Mouse (Mus musculus) midbrain, embryonic 16.5 days (tissue): ENCODE measurements around the gene Fbln1. TPM values are rescaled to one million over a fixed set of nuclear protein-coding genes. Genes with fewer than 3 reads are reported as not detected.

ENCODE experiments used
- ATAC-seq: fragments of 200-750 bp; cut with Nextera tagmentation; 2 replicates; pipeline ENCODE4 v1.8.0; 2017; ENCODE audit warnings: moderate TSS enrichment
- H3K27ac ChIP-seq: fragments of 300-500 bp; sonication (generic); 2 replicates; pipeline ENCODE4 v1.5.1; 2014; ENCODE audit warnings: mild to moderate bottlenecking, low read length, mixed read lengths
- H3K27me3 ChIP-seq: fragments of 300-500 bp; sonication (generic); 2 replicates; pipeline ENCODE4 v1.6.1; 2014; ENCODE audit warnings: low read depth, low read length, mixed read lengths; ENCODE audit not compliant: control insufficient read depth, insufficient read depth
- H3K36me3 ChIP-seq: fragments of 300-500 bp; sonication (generic); 2 replicates; pipeline ENCODE4 v1.6.1; 2014; ENCODE audit warnings: mild to moderate bottlenecking, low read length, moderate library complexity, mixed read lengths; ENCODE audit not compliant: control insufficient read depth, insufficient read depth
- H3K4me1 ChIP-seq: fragments of 300-500 bp; sonication (generic); 2 replicates; pipeline ENCODE4 v1.6.1; 2014; ENCODE audit warnings: mild to moderate bottlenecking, low read length, mixed read lengths; ENCODE audit not compliant: control insufficient read depth, insufficient read depth
- H3K4me2 ChIP-seq: fragments of 300-500 bp; sonication (generic); 2 replicates; pipeline ENCODE4 v1.6.1; 2014; ENCODE audit warnings: mild to moderate bottlenecking, low read length, mixed read lengths
- H3K4me3 ChIP-seq: fragments of 300-500 bp; sonication (generic); 2 replicates; pipeline ENCODE4 v1.5.1; 2014; ENCODE audit warnings: low read depth, mild to moderate bottlenecking, low read length, moderate library complexity, mixed read lengths
- H3K9ac ChIP-seq: fragments of 300-500 bp; sonication (generic); 2 replicates; pipeline ENCODE4 v1.6.1; 2014; ENCODE audit warnings: low read depth, low read length, mixed read lengths
- H3K9me3 ChIP-seq: fragments of 300-500 bp; sonication (generic); replicated peaks from 2 replicates; pipeline ENCODE4 v1.6.1; 2014; ENCODE audit warnings: mild to moderate bottlenecking, low read length, mixed read lengths; ENCODE audit not compliant: control insufficient read depth, poor library complexity, severe bottlenecking
- WGBS: fragments of 180-500 bp; shearing (Covaris S2); extraction: QIAGEN DNeasy Blood & Tissue Kit; methylation state at CpG from one replicate; pipeline ENCODE4 v1.1.7; 2014; 5-methylcytosine and 5-hydroxymethylcytosine counted together
- polyA plus RNA-seq: library from polyadenylated mRNA; unstranded; fragments of >200 nt; fragmentation: Nextera tagmentation; extraction: Ambion mirVana; gene quantifications from 2 replicates; pipeline ENCODE4 v1.2.1, GENCODE M21; 2015

Fbln1 gene
- polyA plus RNA-seq, 1 experiment from 2014 or later, result 41.1 TPM

DNA sequence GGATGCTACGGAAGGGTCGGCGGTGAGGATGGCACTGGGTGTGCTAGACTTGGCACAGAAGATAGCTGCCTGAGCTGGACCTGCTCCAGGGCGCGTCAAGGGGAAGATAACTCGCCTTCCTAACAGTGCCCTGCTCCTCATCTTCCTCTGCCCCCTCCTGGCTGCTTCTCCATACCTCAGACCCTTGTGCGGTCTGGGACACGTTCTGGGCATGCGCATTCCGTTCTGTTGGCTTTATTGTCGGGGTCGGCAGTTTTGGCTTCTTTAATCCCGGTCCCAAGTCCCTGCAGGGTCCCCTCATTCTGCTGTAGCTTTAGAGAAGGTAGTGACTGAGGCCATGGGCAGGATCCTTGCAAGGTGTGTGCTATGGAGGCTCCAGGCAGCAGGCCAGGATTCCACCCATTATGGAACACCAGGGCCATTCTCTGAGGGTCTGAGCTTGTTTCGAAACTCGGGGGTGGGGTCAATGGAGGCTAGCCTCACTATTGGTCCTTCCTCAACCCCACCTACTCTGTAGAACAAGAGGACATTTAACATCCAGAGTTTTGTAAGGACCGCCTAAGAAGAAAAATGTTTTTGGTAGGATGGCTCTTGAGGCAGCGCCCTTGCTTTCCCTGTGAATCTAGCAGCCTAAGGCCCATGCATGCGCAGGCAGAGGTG is 5.5 kb downstream of the Fbln1 start:
- no peaks in the 10 kb centered on the region for H3K9me3 ChIP-seq
- H3K27ac ChIP-seq, result no peak overlapping the region
- no peak overlapping the region for H3K4me2 ChIP-seq
- H3K9ac ChIP-seq, result no peak overlapping the region
- H3K27me3 ChIP-seq, result no peaks in the 10 kb centered on the region
- H3K4me3 ChIP-seq, result no peak overlapping the region
- no peaks in the 10 kb centered on the region for H3K36me3 ChIP-seq
- 94% methylated on average over 18 of the region's 18 CpGs for WGBS
- ATAC-seq, result no peak
- H3K4me1 ChIP-seq, result peaks cover 22% of the 10 kb centered on the region

DNA sequence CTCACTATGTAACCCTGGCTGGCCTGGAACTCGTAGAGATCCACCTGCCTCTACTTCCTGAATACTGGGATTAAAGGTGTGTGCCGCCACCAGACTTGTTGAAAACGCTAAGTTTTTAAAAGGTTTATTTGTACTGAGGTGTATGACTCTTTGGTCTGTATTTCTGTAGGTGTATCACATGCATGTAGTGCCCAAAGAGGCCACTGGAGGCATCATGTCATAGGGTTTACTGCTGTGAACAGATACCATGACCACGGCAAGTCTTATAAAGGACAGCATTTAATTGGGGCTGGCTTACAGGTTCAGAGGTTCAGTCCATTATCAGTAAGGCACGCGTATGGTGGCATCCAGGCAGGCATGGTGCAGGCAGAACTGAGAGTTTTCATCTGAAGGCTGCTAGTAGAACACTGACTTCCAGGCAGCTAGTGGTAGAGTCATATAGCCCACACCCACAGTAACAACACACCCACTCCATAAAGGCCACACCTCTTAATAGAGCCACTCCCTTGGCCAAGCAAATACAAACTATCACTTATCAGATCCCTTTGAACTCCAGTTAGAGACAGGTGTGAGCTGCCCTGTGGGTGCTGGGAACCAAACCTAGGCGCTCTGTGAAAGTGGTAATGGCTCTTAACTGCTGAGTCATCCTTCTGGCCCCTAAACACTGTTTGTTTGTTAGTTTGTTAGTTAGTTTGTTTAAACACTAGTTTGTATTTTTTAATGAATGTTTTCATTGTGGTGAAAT is 10.5 kb downstream of the Fbln1 start:
- Histone ChIP-seq H3K4me3 (no peak overlapping the region), H3K4me1 (no peaks in the 10 kb centered on the region), H3K27me3 (no peaks in the 10 kb centered on the region), H3K4me2 (no peak overlapping the region), H3K36me3 (no peaks in the 10 kb centered on the region), H3K9ac (no peak overlapping the region), H3K27ac (no peak overlapping the region), H3K9me3 (no peaks in the 10 kb centered on the region)
- no peak for ATAC-seq
- 98% methylated on average over 7 of the region's 7 CpGs for WGBS

DNA sequence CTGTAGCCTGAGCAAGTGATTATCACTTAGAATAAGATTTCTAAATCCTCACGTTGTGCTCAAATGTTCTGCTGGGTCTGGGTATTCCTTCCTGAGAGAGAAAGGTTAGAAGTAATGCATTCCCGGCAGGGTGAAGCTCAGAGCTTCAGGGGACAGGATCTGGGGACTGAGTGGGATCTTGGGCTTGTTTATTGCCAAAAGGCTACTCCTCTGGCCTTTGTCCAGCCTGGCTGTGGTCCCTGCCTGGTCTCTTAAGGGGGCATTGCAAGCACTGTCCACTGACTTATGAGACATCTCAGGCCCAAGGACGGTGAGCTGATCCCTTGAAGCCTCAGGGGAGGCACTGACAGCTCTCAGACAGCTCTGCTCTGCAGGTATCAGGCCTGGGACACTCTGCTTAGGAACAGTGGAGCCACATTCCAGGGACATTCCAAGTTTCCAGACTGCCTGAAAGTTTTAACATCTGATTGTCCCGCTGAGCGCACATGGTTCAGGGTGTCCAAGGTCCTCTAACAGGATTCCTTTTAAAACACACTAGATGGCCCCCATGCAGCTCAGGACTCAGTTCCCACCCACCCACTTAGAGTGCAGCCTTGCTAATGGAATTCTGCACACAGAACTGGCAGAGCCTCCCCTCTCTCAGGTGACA is 13.0 kb downstream of the Fbln1 start:
- no peak overlapping the region for H3K4me3 ChIP-seq
- H3K9me3 ChIP-seq, result no peaks in the 10 kb centered on the region
- H3K4me2 ChIP-seq, result no peak overlapping the region
- H3K27me3 ChIP-seq, result no peaks in the 10 kb centered on the region
- no peaks in the 10 kb centered on the region for H3K36me3 ChIP-seq
- H3K4me1 ChIP-seq, result no peaks in the 10 kb centered on the region
- no peak overlapping the region for H3K27ac ChIP-seq
- ATAC-seq, result no peak
- no peak overlapping the region for H3K9ac ChIP-seq
- WGBS, result 77% methylated on average over 5 of the region's 5 CpGs

DNA sequence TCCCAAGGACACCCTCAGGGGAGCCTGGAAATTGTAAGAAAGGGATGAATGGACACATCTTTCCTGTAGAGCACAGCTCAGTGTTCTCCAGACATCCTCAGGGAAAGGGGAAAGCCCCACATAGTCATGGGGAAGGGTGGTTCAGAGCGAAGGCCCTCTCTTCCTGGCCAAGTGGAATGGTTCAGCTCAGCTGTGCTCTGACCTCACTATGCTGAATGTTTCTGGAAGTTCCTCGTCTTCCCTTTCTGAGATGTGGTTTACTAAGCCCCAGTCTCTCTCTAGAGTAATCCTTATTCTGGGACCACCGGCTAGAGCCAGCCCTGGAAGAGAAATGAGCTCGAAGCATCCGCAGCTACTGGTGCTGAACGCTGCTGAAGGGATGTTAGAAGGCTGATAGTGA is 14.6 kb downstream of the Fbln1 start:
- Histone ChIP-seq H3K4me1 (no peaks in the 10 kb centered on the region), H3K4me3 (no peak overlapping the region), H3K27me3 (no peaks in the 10 kb centered on the region), H3K36me3 (no peaks in the 10 kb centered on the region), H3K9me3 (no peaks in the 10 kb centered on the region), H3K9ac (no peak overlapping the region), H3K27ac (no peak overlapping the region), H3K4me2 (no peak overlapping the region)
- WGBS, result 91% methylated on average over 6 of the region's 6 CpGs
- no peak for ATAC-seq

DNA sequence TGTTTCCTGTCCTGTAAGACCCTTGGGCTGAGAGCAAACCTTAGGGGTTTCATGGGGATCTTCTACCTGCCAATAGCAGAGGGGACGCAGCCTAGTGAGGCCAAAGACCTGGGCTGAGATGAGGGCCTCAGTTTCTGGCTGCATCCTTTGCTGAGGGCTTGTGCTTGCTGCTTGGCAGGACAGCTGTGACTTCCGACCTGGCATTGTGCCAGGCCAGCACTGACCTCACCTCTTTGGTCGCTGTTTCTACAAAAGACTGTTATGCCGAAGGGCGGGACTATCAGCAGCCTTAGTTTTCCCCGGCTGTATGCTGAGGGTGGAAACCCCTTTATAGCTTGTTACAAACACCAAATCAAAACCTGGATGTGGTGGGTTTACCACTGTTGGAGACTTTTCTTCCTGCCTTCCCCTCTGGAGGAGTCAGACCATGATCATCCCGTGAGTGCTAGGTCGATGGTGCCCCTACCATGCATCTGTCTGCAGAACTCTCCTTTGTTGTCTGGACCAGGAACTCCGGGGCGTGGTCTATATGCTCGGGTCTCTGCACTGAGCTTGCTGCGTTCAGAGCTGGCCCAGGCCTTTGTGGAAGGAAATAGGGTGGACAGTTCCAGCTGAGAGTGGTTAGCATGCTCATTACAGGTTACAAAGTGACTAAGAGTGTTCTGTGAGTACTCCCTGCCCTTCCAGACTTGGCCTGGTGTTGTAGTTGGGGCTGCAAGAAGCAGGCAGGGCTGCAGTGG is 15.5 kb downstream of the Fbln1 start:
- Histone ChIP-seq H3K4me3 (no peak overlapping the region), H3K4me1 (no peaks in the 10 kb centered on the region), H3K27ac (no peak overlapping the region), H3K9me3 (no peaks in the 10 kb centered on the region), H3K9ac (no peak overlapping the region), H3K36me3 (no peaks in the 10 kb centered on the region), H3K4me2 (no peak overlapping the region), H3K27me3 (no peaks in the 10 kb centered on the region)
- no peak for ATAC-seq
- 68% methylated on average over 12 of the region's 12 CpGs for WGBS

DNA sequence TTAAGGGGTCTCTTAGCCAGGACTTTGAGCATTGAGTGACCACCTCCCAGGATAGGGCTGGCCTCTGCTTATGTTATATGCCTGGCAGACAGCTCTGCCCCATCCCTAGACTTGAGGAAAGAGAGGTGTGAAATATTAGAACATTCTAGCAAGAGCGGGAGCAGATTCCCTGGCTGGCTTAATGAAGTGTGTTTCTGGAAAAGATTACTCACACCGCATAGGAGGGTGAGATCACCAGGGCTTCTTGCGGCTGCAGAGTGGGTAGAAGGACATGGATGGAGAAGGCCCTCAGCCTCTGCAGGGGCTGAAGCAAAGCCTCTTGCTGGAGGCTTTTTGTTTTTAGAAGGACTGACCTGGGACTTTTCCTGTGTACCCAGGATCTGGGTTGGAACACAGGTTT is 19.9 kb downstream of the Fbln1 start:
- Histone ChIP-seq H3K4me3 (no peak overlapping the region), H3K4me1 (no peaks in the 10 kb centered on the region), H3K9me3 (no peaks in the 10 kb centered on the region), H3K9ac (no peak overlapping the region), H3K36me3 (no peaks in the 10 kb centered on the region), H3K27me3 (no peaks in the 10 kb centered on the region), H3K4me2 (no peak overlapping the region), H3K27ac (no peak overlapping the region)
- WGBS, result 97% methylated on average over 3 of the region's 3 CpGs
- ATAC-seq, result no peak

DNA sequence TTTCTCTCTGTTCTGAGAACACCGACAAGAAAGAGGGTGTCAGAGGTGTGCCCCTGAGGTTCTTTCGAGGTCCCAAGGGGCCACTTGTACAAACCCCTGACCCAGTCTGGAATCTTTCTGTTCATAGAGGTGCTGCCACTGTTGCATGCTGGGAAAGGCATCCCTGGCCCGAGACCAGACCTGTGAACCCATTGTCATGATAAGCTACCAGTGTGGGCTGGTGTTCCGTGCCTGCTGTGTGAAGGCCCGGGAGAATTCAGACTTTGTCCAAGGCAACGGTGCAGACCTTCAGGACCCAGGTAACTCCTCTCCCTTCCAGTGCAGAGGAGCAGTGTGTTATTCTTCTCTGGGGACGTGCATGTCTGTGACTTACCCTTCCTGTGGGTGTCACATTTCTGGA is 21.1 kb downstream of the Fbln1 start:
- Histone ChIP-seq H3K27me3 (no peaks in the 10 kb centered on the region), H3K36me3 (no peaks in the 10 kb centered on the region), H3K9me3 (no peaks in the 10 kb centered on the region), H3K4me3 (no peak overlapping the region), H3K4me2 (no peak overlapping the region), H3K4me1 (no peaks in the 10 kb centered on the region), H3K9ac (no peak overlapping the region), H3K27ac (no peak overlapping the region)
- ATAC-seq, result no peak
- 83% methylated on average over 7 of the region's 7 CpGs for WGBS

DNA sequence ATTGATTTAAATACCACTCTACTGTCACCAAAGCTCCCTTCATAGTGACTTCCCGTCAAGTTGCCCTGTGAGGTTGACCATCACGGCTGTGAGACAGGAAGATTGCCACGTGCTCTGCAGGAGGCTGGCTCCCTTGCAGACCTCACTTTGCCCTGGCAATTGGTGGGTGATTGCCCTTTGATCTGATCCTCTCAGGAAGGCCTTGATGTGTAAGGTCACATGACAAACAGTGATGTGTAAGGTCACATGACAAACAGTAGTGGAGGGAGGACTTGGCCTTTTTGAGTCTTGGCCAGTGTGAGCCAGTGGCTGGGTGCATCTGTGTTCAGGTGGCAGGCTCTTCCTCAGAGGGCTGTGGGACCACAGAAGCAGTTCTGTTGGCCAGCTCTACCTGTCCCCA is 22.8 kb downstream of the Fbln1 start:
- H3K4me3 ChIP-seq, result no peak overlapping the region
- H3K4me2 ChIP-seq, result no peak overlapping the region
- no peak for ATAC-seq
- no peaks in the 10 kb centered on the region; the same call in 1 of the 2 replicates for H3K4me1 ChIP-seq
- 70% methylated on average over 3 of the region's 3 CpGs for WGBS
- H3K9me3 ChIP-seq, result no peaks in the 10 kb centered on the region
- no peak overlapping the region for H3K9ac ChIP-seq
- no peaks in the 10 kb centered on the region for H3K36me3 ChIP-seq
- H3K27ac ChIP-seq, result no peak overlapping the region
- H3K27me3 ChIP-seq, result no peaks in the 10 kb centered on the region
